Mouse (Mus musculus): Measurements from ENCODE around the gene Srf.
A peak's percentile ranks its signal among the peaks of the same experiment; 100 is the strongest.

The Srf gene

DNA sequence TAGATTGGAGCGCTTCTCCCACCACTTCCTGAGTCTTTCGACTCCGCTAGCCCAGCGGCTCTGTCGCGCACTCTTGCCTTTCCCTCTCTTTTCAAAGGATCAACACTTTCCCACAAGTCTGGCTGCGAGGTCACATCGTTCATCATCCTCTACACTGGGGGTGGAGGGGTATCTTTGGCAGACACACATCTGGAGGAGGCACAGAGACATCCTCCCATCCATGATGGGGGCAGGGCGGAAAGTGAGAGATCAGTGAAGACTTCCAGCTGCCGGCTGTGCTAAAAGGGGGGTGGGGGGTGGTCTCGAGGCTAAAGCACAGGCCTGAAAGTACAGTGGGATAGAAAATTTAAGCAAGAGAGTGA is 590 bp upstream of the Srf start:
- DNase-seq (ENCODE audit: low read depth, low spot score) = no peak

DNA sequence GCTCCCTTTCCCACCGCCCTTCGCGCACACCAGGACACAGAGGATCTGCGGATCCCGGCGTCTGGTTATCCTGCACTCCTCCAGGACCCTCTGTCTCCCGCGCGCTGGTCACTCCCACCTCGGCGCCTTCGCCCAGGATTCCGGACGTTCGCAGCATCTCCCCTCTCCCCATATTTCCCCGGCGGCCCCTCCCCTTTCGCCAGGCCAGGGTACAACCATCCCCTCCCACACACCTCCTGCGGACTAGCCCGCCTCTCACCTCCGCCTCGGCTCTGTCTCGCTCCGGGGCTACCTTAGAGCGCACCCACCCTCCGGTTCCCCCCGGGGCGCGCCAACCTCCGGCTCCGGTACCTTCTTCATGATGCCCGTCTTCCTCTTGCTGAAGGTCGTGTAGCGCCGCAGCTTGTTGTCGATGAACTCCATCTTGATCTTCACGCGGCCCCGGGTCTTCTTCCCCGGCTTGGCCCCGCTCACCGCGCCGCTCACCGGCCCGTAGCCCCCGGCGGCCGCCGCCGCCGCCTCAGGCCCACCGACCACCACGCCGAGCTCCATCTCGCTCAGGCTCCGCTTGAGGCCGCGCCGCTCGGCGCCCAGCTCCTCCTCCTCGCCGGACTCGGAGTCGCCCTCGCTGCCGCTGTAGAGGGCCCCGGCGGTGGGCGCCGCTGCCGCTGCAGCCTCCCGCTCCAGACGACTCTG is 850 bp downstream of the Srf start:
- no peak for DNase-seq (ENCODE audit: low read depth, low spot score)

DNA sequence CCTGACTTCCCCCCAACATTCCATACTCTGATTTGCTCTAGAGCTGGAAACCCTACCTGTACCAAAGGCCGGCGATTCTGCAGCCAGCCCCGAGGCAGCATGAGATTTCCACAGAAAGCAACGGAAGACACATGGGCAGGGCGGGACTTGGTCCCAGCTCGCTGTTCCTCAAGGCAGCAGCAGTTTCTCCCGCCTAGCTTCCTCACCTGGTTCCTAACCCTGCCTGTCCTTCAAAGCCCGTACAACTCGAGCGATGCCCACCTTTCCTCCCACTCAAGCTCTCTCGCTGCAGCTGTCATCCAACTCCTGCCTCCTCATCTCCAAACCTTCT is 1.4 kb downstream of the Srf start:
- DNase-seq (ENCODE audit: low read depth, low spot score) = no peak

DNA sequence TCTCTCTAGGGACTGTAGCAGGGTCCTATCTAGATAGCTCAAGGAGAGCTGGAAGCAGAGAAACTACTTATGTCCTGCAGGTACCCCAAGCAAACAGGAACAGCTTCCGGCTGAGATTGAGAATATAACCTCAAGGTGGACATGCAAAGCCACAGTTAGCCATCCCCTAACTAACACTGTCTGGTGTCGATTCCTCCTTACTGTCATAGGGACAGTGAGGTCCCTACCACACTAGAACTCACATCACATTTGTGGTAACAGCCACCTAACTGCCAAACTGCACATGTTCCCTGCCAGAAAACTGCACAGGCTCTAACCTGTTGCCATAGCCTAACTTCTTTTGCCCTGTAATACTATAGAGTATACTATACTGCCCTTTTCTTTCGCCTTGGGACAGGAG is 2.0 kb downstream of the Srf start:
- no peak for DNase-seq (ENCODE audit: low read depth, low spot score)

DNA sequence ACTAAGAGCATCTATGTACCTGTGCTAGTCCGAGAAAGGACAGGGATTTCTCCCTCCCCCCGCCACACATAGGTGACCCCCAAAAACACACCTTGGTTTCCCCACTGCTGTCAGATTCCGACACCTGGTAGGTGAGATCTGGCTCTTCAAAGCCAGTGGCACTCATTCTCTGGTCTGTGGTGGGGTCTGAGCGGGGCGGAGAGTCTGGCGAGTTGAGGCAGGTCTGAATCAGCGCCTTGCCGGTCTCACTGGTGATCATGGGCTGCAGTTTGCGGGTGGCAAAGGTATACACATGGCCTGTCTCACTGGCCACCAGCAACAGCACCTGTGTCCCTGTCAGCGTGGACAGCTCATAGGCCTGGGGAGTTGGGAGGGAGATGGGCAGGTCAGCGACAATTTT is 2.5 kb downstream of the Srf start:
- no peak for DNase-seq (ENCODE audit: low read depth, low spot score)

DNA sequence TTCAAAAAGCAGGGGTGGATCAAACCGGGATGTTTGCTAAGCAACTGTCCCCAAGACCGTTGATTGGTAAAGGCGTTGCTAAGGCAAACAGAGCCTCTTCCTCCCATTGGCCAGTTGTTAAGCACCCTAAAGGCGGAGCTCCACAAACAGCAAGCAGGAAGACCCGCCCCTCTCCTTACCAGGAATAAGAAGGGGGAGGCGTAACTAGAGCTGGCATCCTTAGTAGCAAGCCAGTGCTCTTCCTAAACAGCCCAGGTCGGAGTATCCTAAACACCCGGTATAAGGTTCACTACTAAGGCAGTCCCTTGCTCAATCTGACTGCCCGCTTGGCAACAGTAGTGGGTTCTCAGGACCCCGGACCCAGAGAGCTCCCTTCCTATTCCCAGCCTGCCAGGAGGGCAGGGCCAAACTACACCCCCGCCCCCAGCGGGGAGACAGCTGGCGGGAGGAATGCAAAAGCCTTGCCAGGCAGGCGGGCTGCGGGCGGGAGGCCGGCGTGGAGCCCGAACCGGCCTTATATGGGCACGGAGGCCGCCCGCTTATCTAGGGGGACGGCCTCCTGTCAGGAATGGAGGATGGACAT is 3.0 kb downstream of the Srf start:
- peak; percentile 60 for DNase-seq (ENCODE audit: low read depth, low spot score)

DNA sequence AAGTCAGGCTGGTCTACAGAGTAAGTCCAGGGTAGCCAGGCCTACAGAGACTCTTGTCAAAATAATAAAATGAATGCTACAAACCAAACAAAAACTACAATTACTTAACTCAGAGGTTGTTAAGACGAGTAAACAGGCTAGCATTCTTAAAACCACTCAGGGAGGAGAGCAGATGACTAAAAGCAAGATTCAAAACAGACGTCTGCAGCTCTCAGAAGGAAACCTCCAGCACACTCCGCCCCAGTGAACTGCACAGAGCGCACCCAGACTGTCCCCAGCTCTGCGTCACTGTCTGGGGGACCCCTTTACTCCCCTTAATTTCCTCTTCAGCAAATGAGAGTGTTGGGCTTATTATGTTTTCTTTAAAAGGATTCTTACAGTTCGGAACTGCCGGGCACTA is 3.8 kb downstream of the Srf start:
- DNase-seq (ENCODE audit: low read depth, low spot score) = no peak

DNA sequence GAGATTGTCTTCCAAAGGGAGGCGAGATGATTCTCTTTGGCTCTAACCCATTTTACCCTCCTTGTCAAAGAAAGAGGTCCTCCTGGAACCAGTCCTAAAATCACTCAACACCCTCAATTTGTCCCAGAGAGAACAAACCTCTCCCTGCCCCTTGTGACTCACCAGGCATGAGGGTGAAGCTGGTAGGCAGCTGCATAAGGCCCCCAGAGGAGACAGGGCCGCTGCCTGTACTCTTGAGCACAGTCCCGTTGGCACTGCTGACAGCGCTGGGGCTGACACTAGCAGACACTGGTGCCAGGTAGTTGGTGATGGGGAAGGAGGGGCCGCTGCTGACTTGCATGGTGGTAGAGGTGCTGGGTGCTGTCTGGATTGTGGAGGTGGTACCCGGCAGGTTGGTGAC is 4.6 kb downstream of the Srf start:
- no peak for DNase-seq (ENCODE audit: low read depth, low spot score)

DNA sequence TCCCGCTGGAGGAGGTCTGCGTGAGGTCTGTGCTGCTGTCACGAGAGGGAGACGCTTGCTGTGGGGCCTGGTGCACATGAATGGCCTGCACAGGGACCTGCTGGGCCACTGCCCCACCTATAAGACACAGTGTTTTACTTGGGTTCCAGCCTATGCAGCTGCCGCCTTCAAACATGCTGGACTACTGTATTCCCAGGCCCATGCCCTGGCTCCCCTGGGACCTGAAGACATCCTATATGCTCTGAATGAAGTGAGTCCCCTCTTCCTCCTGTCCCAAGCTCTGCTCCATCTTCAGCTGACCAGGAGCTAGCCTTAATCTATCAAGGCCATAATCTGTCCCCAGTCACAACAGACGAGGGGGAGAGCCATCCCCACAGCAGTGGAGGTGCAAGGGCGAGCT is 5.1 kb downstream of the Srf start:
- DNase-seq (ENCODE audit: low read depth, low spot score) = no peak

DNA sequence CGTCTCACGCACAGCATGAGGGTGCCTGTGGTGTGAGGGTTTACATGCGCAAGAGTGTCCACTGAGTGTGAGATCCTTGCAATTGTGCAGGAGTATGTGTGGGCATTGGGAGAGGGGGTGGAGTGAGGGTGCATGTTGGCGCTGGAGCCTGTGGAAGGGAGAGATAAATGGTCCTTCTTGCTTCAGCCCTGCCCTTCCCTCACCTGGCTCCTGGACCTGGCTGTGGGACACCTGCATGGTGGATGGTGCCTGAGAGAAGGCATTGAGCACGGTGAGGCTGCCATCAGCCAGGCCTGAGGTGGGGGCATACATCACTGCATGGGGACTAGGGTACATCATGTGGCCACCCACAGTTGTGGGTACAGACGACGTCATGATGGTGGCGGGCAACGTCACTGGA is 6.3 kb downstream of the Srf start:
- DNase-seq (ENCODE audit: low read depth, low spot score) = no peak

DNA sequence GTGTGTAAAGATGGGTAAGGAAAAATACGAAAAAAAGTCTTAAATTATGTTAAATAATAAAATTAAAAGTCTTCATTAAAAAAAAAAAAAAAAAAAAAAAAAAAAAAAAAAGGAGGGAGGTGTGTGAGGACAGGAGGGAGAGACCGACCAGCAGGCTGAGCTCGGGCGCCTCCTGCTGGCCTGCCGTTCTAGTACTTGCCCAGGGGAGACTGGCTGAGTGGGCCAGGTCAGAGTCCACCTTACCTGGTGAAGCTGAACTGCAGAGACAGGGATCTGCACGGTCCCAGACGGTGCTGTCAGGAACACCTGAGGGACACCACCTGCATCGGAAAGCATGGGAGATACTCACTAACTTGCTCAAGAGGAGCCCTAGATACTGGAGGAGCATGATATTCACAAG is 6.8 kb downstream of the Srf start:
- DNase-seq (ENCODE audit: low read depth, low spot score) = no peak

DNA sequence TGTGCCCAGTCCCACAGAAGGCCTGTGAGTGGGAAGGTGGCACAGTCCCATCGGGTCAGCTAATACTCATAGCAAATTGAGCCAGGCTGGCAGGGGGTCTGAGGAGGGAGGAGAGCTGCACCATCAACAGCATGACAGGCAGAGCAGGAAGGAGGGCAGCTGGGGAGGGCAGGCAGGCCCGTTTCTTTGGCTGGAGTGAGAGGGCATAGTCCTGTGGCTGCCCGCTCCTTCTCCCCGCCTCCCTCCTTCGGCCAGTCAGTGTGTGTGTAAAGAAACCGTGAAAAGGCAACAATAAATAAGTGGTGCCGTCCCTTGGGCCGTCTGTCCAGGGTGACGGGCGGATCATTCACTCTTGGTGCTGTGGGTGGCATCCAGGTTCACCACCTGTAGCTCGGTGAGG is 7.2 kb downstream of the Srf start:
- DNase-seq (ENCODE audit: low read depth, low spot score) = no peak

DNA sequence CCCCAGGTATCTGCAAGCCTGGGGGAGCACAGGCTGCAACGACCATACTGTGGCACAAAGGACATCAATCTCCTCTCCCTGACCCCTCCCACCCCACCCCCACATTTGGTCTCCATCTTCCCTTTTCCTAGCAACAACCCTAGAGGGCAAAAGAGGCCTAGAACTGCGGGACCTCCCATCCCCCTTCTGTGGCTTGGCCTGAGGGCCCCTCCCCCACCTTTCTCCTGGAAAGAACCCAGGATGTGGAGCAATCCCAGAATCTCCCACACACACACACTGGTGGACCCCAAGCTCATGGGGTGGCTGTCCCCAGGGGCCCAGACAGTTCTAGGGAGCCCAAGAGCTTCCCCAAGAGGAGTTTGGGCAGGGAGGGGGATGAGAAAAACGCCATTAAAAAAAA is 8.1 kb downstream of the Srf start:
- no peak for DNase-seq (ENCODE audit: low read depth, low spot score)

DNA sequence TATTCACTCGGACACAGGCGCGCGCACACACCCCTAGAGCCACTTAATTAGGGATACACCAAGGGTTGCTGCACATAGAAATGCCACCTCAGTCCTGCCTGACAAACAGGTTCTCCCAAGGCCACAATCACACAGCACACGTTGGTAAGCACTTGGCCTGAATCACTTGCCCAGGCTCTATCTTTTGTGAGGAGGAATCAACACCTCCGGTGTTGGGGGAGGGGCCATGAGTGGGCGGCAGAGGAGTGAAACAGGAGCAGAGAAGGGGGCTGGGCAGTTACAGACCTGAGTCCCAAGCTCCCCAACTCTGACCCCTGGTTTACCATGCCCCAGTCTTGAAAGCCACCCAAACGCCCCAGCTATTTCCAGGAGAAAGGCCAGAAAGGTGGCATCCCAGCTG is 9.0 kb downstream of the Srf start:
- DNase-seq (ENCODE audit: low read depth, low spot score) = no peak

DNA sequence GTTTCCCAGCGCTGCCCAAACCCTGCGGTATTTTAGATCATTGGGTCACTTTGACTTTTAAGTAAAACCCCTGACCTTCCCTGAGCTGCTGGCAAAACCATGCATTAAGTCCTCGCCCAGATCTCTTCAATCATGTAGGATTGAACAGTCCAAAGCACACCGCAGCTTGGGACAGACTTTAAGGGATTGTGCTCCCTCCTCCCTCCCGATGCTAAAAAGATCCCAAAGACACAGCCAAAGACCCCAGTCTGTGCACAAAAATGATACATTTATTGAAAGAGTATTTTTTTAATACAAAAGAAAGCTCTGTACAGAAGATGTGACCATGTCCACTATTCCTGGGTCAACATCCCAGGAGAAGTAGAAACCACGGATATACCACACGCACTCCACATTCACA is 9.4 kb downstream of the Srf start:
- no peak for DNase-seq (ENCODE audit: low read depth, low spot score)

DNA sequence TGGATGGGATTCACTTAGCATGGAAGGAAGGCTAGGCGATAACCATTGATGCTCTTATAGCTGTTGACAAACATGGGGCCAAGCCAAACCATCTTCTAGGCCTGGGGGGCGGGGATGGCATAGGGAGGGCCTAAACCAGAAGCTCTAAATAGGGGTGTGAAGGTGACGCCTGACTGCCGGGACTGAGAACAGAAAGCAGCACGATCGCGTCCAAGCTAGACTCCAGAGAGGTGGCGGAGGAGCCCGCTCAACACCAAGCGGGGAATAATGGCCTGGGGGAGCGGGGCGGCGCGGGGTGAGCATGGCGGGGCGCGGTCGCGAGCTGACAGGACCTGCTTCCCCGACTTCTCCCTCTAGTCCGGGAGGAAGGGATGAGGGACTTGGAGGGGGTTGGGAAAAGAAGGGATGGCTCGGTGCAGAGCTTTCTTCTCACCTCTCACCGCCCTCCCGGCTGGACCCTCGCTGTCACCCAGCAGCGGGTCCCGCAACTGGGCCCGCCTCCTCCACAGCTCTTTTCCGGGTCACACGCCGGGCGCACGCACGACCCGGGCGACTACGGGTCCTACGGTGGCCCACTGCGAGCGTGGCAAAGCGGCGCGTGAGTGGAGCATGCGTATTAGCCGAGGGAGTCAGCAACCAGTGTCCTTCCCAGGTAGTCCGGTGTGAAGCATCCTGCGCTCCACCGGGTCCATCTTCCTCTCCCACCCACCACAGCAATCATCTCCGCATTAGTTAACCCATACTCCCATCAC is 10.0 kb downstream of the Srf start, which contains the start of gene Cul9:
TSS of gene Cul9 (minus strand) at position 576 of the 752 bp plus-strand sequence.
- DNase-seq (ENCODE audit: low read depth, low spot score) = no peak

DNA sequence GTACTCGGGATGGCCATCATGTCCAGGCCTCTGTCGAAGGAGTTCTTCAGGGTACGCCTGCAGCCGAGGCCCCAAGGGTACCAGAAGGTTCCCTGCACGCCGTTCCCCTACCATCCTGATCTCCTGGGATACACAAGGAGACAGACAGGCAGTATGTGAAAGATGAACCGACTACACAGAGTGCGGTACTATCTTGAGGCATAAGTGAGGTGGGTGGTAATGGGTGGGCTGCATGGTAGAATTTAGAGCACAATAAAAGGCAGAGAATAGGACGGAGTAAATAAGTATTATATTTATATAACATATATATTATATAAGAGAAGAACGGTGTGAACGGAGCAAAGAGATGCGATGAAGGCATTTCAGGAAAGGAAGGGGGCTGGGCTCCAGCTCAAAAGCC is 12.3 kb downstream of the Srf start:
- DNase-seq (ENCODE audit: low read depth, low spot score) = no peak

DNA sequence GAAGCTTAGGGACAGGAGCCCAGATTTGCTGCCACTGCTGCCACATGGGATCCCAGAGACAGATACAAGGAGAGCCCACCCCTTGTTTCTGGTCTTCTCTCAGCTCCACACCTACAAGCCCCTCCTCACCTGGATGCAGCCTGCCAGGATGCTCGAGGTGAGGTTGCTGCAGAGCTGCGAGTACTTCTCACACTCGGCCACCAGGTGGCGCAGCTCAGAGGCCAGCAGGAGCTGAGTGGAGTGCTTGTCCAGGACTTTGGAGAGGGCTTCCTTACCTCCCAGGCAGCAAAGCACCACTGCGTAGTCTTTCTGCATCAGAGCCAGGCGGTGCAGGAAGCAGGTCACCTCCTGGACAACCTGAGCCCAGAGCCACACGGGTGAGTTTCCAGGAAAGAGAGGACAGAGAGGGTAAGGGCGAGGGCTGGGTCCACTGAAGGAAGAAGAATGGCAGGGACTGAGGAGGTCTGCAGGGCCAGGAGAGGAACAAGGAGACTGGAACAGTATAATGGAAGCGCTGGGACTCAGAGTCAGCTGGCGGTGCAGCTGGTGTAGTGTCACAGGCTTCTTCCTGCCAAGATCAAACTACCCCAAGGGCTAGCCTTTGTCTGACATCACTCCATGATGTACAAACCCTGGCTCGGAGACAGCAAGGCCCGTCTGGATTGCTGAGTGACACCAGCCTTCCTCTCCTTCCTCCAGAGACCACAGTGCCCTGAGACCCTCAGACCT is 30.2 kb downstream of the Srf start:
- DNase-seq (ENCODE audit: low read depth, low spot score) = peak; percentile 48

DNA sequence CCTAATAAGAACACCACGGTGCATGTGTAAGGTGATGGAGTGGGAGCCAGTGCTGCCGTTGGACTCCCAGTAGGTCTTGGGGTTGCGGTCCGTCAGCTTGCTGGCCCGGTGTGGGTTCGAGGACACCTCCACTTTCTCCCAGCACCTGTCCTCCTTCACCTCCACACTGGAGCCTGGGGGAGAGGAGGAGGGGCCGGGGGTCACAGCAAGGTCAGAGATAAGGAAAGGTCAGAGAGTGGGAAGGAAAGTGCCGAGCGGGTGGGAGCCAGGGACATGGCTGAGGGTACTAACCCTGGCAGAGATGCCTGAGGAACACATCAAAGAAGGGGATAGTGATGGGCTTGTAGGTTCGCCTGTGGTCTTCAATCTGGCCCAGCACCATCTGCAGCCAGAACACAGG is 30.9 kb downstream of the Srf start:
- DNase-seq (ENCODE audit: low read depth, low spot score) = no peak

DNA sequence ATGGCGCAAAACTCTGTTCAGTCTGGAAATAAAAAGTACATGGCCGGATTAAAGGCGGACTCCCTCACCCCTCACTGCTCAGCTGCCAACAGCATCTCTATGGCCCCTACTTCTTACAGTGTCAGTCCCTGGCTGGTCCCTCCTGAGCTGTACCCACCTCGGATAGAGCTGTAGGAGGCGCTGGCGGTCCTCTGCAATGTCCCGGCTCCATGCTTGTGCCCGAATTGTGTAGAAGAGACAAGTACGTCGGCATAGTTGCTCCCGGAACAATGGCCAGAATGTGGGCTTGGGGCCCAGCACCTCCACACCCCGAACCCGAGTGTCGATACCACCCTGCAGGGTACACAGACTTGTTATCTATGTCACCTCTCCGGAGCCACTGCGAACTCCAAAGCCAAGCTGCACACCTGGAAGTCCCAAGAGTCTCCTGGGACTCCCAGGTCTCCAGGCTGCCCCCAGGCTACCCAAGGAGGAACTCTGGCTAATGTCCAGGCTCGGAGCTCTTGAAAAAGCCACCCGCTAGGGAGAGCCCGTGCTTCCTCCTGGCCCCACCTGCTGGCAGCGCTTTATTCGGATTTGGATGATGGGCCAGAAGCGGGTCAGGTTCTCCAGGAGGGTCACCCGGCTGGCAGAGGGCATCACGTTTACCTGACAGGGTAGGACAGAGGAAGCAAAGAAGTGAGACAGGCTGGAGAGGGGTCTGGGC is 33.9 kb downstream of the Srf start:
- DNase-seq (ENCODE audit: low read depth, low spot score) = no peak

DNA sequence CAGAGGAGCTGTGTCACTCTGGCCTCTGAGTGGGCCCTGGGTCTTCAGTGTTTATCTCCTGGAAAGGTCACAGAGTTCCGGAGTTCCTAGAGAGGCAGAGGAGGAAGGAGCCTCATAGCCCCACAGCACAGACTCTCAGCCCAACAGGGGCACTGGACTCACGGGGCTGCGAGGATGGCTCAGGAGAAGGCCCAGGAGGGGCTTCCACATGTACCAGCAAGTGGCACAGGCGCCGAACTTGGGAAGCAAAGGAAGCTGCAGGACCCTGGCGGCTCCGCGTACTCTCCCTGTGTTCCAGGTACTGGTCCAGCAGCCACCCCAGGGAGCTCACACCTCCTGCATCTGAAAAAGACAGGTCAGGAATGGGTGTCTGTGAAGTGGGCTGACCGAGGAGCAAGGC is 34.8 kb downstream of the Srf start:
- no peak for DNase-seq (ENCODE audit: low read depth, low spot score)

DNA sequence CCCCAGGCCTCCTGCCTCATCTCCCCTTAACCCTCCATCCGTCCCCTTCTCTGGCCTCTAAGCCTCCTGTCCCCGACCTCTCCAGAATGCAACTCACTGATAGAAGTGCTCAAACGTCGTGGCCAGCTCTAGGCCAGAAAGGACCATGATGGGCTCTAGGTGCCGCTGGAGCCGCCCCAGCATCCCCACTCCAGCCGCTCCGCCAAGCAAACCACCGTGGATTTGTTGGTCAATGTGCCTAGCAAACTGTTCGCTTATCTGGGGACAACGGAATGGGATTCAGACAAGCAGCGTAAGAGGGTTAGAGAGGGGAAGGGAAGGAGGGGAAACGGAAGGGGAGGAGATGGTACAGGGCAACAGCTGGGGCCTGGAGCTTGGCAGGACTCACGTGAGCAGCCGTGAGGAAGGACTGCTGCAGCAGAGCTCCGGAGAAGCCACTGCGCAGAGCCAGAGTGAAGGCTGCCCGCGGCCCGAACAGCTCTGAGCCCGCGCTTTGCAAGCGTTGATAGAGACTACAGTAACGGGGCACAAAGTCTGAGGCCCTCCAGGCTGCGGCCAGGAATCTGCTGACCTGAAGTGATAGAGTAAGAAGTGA is 35.5 kb downstream of the Srf start:
- DNase-seq (ENCODE audit: low read depth, low spot score) = no peak

All from c-Kit-negative CD71-positive TER-119-positive erythroid progenitor cells, embryonic 14.5 days (primary cell).